Mouse (Mus musculus) heart, postnatal 0 days (tissue): ENCODE results near the gene Rsc1a1. TPM values are rescaled to one million over a fixed set of nuclear protein-coding genes. Genes with fewer than 3 reads are reported as not detected.

ENCODE experiments used
- ATAC-seq: fragments of 200-750 bp; cut with Nextera tagmentation; 2 replicates; pipeline ENCODE4 v1.8.0; 2017; ENCODE audit warnings: low read depth, moderate number of reproducible peaks, moderate library complexity; ENCODE audit not compliant: insufficient read depth
- DNase-seq: peaks from one replicate; pipeline ENCODE4 v3.0.0-alpha.2; 2016; ENCODE audit warnings: low spot score
- H3K27ac ChIP-seq: fragments of 300-500 bp; sonication (generic); 2 replicates; pipeline ENCODE4 v1.5.1; 2014; ENCODE audit warnings: low read depth, mild to moderate bottlenecking
- H3K27me3 ChIP-seq: fragments of 300-500 bp; sonication (generic); 2 replicates; pipeline ENCODE4 v1.6.1; 2014; ENCODE audit warnings: low read length, mixed read lengths; ENCODE audit not compliant: control insufficient read depth, insufficient read depth
- H3K36me3 ChIP-seq: fragments of 300-500 bp; sonication (generic); replicated peaks from 2 replicates; pipeline ENCODE4 v1.6.1; 2014; ENCODE audit warnings: low read length, mixed read lengths; ENCODE audit not compliant: control insufficient read depth, insufficient read depth
- H3K4me1 ChIP-seq: fragments of 300-500 bp; sonication (generic); 2 replicates; pipeline ENCODE4 v1.6.1; 2014; ENCODE audit warnings: antibody characterized with exemption; ENCODE audit not compliant: control insufficient read depth, insufficient read depth
- H3K4me2 ChIP-seq: fragments of 300-500 bp; sonication (generic); 2 replicates; pipeline ENCODE4 v1.6.1; 2014; ENCODE audit warnings: low read depth, mild to moderate bottlenecking, low read length, moderate library complexity
- H3K4me3 ChIP-seq: fragments of 300-500 bp; sonication (generic); 2 replicates; pipeline ENCODE4 v1.5.1; 2014; ENCODE audit warnings: low read depth, low read length
- H3K9ac ChIP-seq: fragments of 300-500 bp; sonication (generic); replicated peaks from 2 replicates; pipeline ENCODE4 v1.6.1; 2014; ENCODE audit warnings: low read depth, low read length, mixed read lengths
- H3K9me3 ChIP-seq: fragments of 300-500 bp; sonication (generic); replicated peaks from 2 replicates; pipeline ENCODE4 v1.6.1; 2016; ENCODE audit warnings: low read length; ENCODE audit not compliant: control insufficient read depth
- CTCF ChIP-seq: IDR thresholded peaks from 2 replicates; pipeline ENCODE4 v1.5.1; 2016; ENCODE audit warnings: antibody characterized with exemption, control low read depth, low read depth
- EP300 ChIP-seq: IDR thresholded peaks from 2 replicates; pipeline ENCODE4 v1.6.1; 2016; ENCODE audit warnings: antibody characterized with exemption, low read depth
- WGBS: fragments of 180-500 bp; shearing (Covaris S2); extraction: QIAGEN DNeasy Blood & Tissue Kit; methylation state at CpG from one replicate; pipeline ENCODE4 v1.1.7; 2014; 5-methylcytosine and 5-hydroxymethylcytosine counted together
- polyA plus RNA-seq: library from polyadenylated mRNA; unstranded; fragments of >200 nt; fragmentation: Nextera tagmentation; extraction: Ambion mirVana; gene quantifications from 2 replicates; pipeline ENCODE4 v1.2.1, GENCODE M21; 2015
- total RNA-seq: library from RNA; depleted of rRNA; stranded (reverse); fragments of >200 nt; gene quantifications from 2 replicates; pipeline ENCODE4 v1.2.3, GENCODE M21; 2014; ENCODE audit warnings: low replicate concordance

Rsc1a1 gene
- total and polyA plus RNA-seq, 2 experiments from 2014 or later, result 11.9 TPM; not detected in 1

GRCm38 (mm10) chr4:141680892-141681291 lies 4.5 kb downstream of the Rsc1a1 start:
- no peaks in the 10 kb centered on the region for H3K9me3 ChIP-seq
- H3K9ac ChIP-seq, result no peak overlapping the region
- 25% methylated on average over 12 of the region's 12 CpGs for WGBS
- H3K27ac ChIP-seq, result peak overlapping the region; percentile 28; the same call in 1 of the 2 replicates
- H3K4me3 ChIP-seq, result no peak overlapping the region
- no peaks in the 10 kb centered on the region for H3K27me3 ChIP-seq
- ATAC-seq, result 0 out of 2 replicates have a peak, but pooled peaks have one; percentile 7
- no peak for DNase-seq
- peaks cover 31% of the 10 kb centered on the region for H3K36me3 ChIP-seq
- H3K4me1 ChIP-seq, result peaks cover 21% of the 10 kb centered on the region
- TF ChIP-seq CTCF (no peak), EP300 (no peak)
- H3K4me2 ChIP-seq, result no peak overlapping the region

GRCm38 (mm10) chr4:141679016-141679415 lies 6.4 kb downstream of the Rsc1a1 start:
- Histone ChIP-seq H3K36me3 (peaks cover 14% of the 10 kb centered on the region), H3K4me2 (no peak overlapping the region), H3K27me3 (no peaks in the 10 kb centered on the region), H3K9ac (no peak overlapping the region), H3K27ac (no peak overlapping the region), H3K4me3 (no peak overlapping the region), H3K4me1 (peaks cover 21% of the 10 kb centered on the region), H3K9me3 (no peaks in the 10 kb centered on the region)
- ATAC-seq (no peak), DNase-seq (no peak)
- no peak for TF ChIP-seq EP300
- no peak for TF ChIP-seq CTCF
- WGBS, result 78% methylated on average over 2 of the region's 2 CpGs

GRCm38 (mm10) chr4:141676462-141676979 lies 8.9 kb downstream of the Rsc1a1 start:
- Histone ChIP-seq H3K4me2 (no peak overlapping the region), H3K27ac (no peak overlapping the region), H3K9me3 (no peaks in the 10 kb centered on the region), H3K4me3 (no peak overlapping the region), H3K9ac (no peak overlapping the region), H3K27me3 (no peaks in the 10 kb centered on the region), H3K36me3 (0 out of 2 replicates have a peak, but pooled peaks cover 3% of the 10 kb centered on the region), H3K4me1 (0 out of 2 replicates have a peak, but pooled peaks cover 7% of the 10 kb centered on the region)
- WGBS, result 62% methylated on average over 5 of the region's 5 CpGs
- ATAC-seq, result no peak
- DNase-seq, result no peak
- TF ChIP-seq CTCF, result no peak
- TF ChIP-seq EP300, result no peak

GRCm38 (mm10) chr4:141672325-141672724 lies 13.1 kb downstream of the Rsc1a1 start:
- Histone ChIP-seq H3K27me3 (no peaks in the 10 kb centered on the region), H3K36me3 (no peaks in the 10 kb centered on the region), H3K4me1 (0 out of 2 replicates have a peak, but pooled peaks cover 5% of the 10 kb centered on the region), H3K4me3 (no peak overlapping the region), H3K9me3 (no peaks in the 10 kb centered on the region), H3K4me2 (no peak overlapping the region), H3K27ac (no peak overlapping the region), H3K9ac (no peak overlapping the region)
- DNase-seq, result no peak
- ATAC-seq, result no peak
- no peak for TF ChIP-seq CTCF
- TF ChIP-seq EP300, result no peak
- 75% methylated on average over 13 of the region's 13 CpGs for WGBS

- H3K27ac ChIP-seq, result no peak overlapping the region
- WGBS, result 74% methylated on average over 4 of the region's 4 CpGs
- DNase-seq (no peak), ATAC-seq (no peak)
- no peak overlapping the region for H3K9ac ChIP-seq
- no peak overlapping the region for H3K4me2 ChIP-seq
- H3K36me3 ChIP-seq, result no peaks in the 10 kb centered on the region
- H3K4me1 ChIP-seq, result 0 out of 2 replicates have a peak, but pooled peaks cover 5% of the 10 kb centered on the region
- H3K4me3 ChIP-seq, result no peak overlapping the region
- no peak for TF ChIP-seq EP300
- no peak for TF ChIP-seq CTCF
- H3K9me3 ChIP-seq, result no peaks in the 10 kb centered on the region
- no peaks in the 10 kb centered on the region for H3K27me3 ChIP-seq
Measured at GRCm38 (mm10) chr4:141671389-141671788, 14.0 kb downstream of the Rsc1a1 start.
